Mouse (Mus musculus) midbrain, postnatal 0 days (tissue): ENCODE measurements around the gene D330045A20Rik. TPM values are rescaled to one million over a fixed set of nuclear protein-coding genes. Genes with fewer than 3 reads are reported as not detected.
A peak's percentile ranks its signal among the peaks of the same experiment; 100 is the strongest.

Experiments used
- ATAC-seq: fragments of 200-750 bp; cut with Nextera tagmentation; 2 replicates; pipeline ENCODE4 v1.8.0; 2017; ENCODE audit warnings: moderate number of reproducible peaks, mild to moderate bottlenecking, moderate TSS enrichment, moderate library complexity; ENCODE audit not compliant: low FRiP score
- DNase-seq: peaks from one replicate; pipeline ENCODE4 v3.0.0-alpha.2; 2015; ENCODE audit warnings: low spot score
- H3K27ac ChIP-seq: fragments of 300-500 bp; sonication (generic); 2 replicates; pipeline ENCODE4 v1.5.1; 2014; ENCODE audit warnings: low read depth, mild to moderate bottlenecking, low read length, mixed read lengths
- H3K27me3 ChIP-seq: fragments of 300-500 bp; sonication (generic); 2 replicates; pipeline ENCODE4 v1.6.1; 2014; ENCODE audit warnings: low read length, control low read depth, mixed read lengths; ENCODE audit not compliant: insufficient read depth
- H3K36me3 ChIP-seq: fragments of 300-500 bp; sonication (generic); 2 replicates; pipeline ENCODE4 v1.6.1; 2014; ENCODE audit warnings: low read length, control low read depth, mixed read lengths; ENCODE audit not compliant: insufficient read depth
- H3K4me1 ChIP-seq: fragments of 300-500 bp; sonication (generic); 2 replicates; pipeline ENCODE4 v1.6.1; 2014; ENCODE audit warnings: mild to moderate bottlenecking, control low read depth, antibody characterized with exemption, low read length, mixed read lengths; ENCODE audit not compliant: insufficient read depth
- H3K4me2 ChIP-seq: fragments of 300-500 bp; sonication (generic); 2 replicates; pipeline ENCODE4 v1.6.1; 2014; ENCODE audit warnings: low read depth, mild to moderate bottlenecking, low read length, mixed read lengths; ENCODE audit not compliant: poor library complexity, severe bottlenecking
- H3K4me3 ChIP-seq: fragments of 300-500 bp; sonication (generic); 2 replicates; pipeline ENCODE4 v1.5.1; 2014; ENCODE audit warnings: low read depth, mild to moderate bottlenecking, low read length, moderate library complexity
- H3K9ac ChIP-seq: fragments of 300-500 bp; sonication (generic); replicated peaks from 2 replicates; pipeline ENCODE4 v1.6.1; 2014; ENCODE audit warnings: mild to moderate bottlenecking, low read length, moderate library complexity, mixed read lengths; ENCODE audit not compliant: poor library complexity, severe bottlenecking
- H3K9me3 ChIP-seq: fragments of 300-500 bp; sonication (generic); 2 replicates; pipeline ENCODE4 v1.6.1; 2016; ENCODE audit warnings: low read length, control low read depth
- CTCF ChIP-seq: IDR thresholded peaks from 2 replicates; pipeline ENCODE4 v1.5.1; 2016; ENCODE audit warnings: antibody characterized with exemption, mild to moderate bottlenecking
- WGBS: fragments of 180-500 bp; shearing (Covaris S2); extraction: QIAGEN DNeasy Blood & Tissue Kit; methylation state at CpG from one replicate; pipeline ENCODE4 v1.1.7; 2014; 5-methylcytosine and 5-hydroxymethylcytosine counted together
- polyA plus RNA-seq: library from polyadenylated mRNA; unstranded; fragments of >200 nt; fragmentation: Nextera tagmentation; extraction: Ambion mirVana; gene quantifications from 2 replicates; pipeline ENCODE4 v1.2.1, GENCODE M21; 2015
- total RNA-seq: library from RNA; depleted of rRNA; stranded (reverse); fragments of >200 nt; gene quantifications from 2 replicates; pipeline ENCODE4 v1.2.3, GENCODE M21; 2014

D330045A20Rik gene
- total and polyA plus RNA-seq, 2 experiments from 2014 or later, result 0.60 to 1.7 TPM

DNA sequence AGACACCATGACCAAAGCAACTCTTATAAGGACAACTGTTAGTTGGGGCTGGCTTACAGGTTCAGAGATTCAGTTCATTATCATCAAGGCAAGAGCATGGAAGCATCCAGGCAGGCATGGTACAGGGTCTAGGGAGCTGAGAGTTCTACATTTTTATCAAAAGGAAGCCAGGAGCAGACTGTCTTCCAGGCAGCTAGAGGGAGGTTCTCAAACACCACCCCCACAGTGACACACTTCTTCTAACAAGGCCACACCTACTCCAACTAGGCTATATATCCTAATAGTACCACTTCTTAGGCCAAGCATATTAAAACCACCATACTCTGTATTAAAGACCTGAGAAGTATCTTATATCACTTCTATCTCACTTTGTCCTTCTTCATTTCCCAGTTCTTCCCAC, 49.5 kb downstream of the D330045A20Rik start:
- Histone ChIP-seq H3K36me3 (no peaks in the 10 kb centered on the region), H3K4me3 (no peak overlapping the region), H3K4me2 (no peak overlapping the region), H3K9ac (no peak overlapping the region), H3K4me1 (no peaks in the 10 kb centered on the region), H3K27ac (no peak overlapping the region), H3K9me3 (no peaks in the 10 kb centered on the region), H3K27me3 (no peaks in the 10 kb centered on the region)
- ATAC-seq, result no peak
- no peak for TF ChIP-seq CTCF
- no peak for DNase-seq

DNA sequence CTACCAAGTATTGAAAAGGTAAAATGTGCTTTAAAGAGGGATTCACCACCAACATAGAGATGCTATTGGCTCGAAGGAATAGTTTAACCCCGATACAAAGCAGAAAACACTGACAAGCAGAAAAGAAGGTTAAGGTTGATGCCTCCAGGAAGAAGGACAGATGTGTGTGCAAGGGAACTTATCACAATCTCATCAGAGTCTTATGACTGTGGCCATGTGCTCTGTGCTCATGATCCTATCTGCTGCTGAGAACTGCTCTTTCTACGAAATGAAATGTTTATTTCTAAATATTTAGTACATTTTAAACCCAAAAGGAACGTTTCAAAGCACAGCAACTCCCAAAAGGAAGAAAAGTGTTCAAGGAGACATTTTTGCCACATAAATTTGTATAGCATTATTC, 52.1 kb downstream of the D330045A20Rik start:
- no peak for TF ChIP-seq CTCF
- DNase-seq (no peak), ATAC-seq (no peak)
- Histone ChIP-seq H3K27me3 (no peaks in the 10 kb centered on the region), H3K4me1 (no peaks in the 10 kb centered on the region), H3K36me3 (no peaks in the 10 kb centered on the region), H3K4me2 (no peak overlapping the region), H3K4me3 (no peak overlapping the region), H3K9me3 (no peaks in the 10 kb centered on the region), H3K27ac (no peak overlapping the region), H3K9ac (no peak overlapping the region)
- 73% methylated on average over 4 of the region's 4 CpGs for WGBS

DNA sequence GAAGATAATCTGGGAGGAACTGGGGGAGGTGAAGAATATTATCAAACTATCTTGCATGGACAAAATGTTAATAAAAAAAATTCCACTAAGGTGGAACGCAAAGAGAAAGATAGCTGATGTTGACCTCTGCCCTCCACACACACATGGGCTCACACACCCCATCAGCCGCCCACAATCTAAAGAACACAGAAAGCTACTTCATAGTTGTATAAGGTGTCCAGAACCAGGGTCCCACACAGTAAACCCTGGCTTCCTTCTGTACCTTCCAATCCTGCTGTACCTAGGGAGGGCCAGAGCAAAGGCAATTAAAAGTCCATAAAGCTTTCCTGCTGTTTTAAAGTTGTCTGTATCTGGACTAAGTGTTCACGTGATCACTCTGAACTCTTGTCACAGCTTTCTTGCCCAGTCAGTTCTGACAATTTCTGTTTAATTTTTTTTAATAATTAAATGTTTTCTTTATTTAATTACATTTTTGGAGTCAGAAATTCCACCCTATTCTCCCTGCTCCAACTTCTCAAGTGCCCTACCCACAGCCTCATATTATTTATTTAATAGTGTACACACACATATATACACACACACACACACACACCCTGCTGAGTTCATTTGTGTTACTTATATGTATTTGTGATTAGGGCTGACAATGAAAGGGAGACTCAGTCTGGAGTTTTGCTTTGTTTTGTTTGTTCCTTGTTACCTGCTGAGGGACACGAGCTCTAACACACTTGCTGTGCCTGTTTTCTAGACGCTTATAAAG, 57.7 kb downstream of the D330045A20Rik start:
- Histone ChIP-seq H3K9me3 (no peaks in the 10 kb centered on the region), H3K36me3 (no peaks in the 10 kb centered on the region), H3K9ac (no peak overlapping the region), H3K4me1 (no peaks in the 10 kb centered on the region), H3K27me3 (no peaks in the 10 kb centered on the region), H3K4me2 (no peak overlapping the region), H3K27ac (no peak overlapping the region), H3K4me3 (no peak overlapping the region)
- TF ChIP-seq CTCF, result no peak
- DNase-seq (no peak), ATAC-seq (no peak)
- WGBS, result 83% methylated on average over 5 of the region's 5 CpGs

DNA sequence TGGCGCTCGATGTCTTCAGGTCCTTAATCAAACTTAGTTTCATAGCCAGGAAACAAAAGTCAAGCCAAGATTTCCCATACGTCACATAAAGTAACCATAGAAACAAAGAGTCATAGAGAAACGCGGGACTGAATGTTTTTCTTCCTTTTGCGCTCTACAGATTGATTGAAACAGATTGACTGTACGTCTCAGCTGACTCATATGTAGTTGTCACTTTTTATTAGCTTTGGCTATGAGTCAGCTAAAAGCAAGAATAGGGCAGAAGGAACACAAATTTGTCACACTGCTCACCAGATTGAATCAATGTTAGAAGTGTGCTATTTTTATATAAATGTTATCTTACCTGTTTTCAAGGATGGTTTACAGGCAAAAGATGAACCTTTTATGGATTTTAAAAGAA, 63.6 kb downstream of the D330045A20Rik start:
- Histone ChIP-seq H3K27me3 (no peaks in the 10 kb centered on the region), H3K4me3 (no peak overlapping the region), H3K4me1 (no peaks in the 10 kb centered on the region), H3K9ac (no peak overlapping the region), H3K36me3 (no peaks in the 10 kb centered on the region), H3K4me2 (no peak overlapping the region), H3K9me3 (no peaks in the 10 kb centered on the region), H3K27ac (no peak overlapping the region)
- WGBS, result 72% methylated on average over 7 of the region's 7 CpGs
- no peak for TF ChIP-seq CTCF
- DNase-seq (peak; percentile 1), ATAC-seq (no peak)

DNA sequence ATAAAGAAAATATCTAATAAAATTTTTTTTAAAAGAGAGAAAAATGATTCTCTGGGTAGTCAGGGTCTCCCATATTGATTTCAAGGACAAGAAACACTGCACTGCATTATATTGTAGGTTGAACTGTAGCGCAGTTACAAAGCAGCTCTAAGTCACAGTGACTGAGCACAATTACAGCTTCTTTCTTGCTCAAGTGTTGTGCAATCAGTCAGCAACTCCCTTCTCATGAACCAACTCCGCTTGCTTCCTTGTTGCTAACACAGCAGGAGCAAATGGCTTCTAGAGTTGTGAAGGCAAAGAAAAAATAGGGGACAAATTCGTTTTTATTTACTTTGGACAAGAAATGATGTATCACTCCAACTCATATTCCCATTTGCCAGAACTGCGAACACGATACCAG, 70.3 kb downstream of the D330045A20Rik start:
- Histone ChIP-seq H3K27me3 (no peaks in the 10 kb centered on the region), H3K4me3 (no peak overlapping the region), H3K4me1 (no peaks in the 10 kb centered on the region), H3K36me3 (no peaks in the 10 kb centered on the region), H3K27ac (no peak overlapping the region), H3K9me3 (no peaks in the 10 kb centered on the region), H3K4me2 (no peak overlapping the region), H3K9ac (no peak overlapping the region)
- ATAC-seq (no peak), DNase-seq (no peak)
- WGBS, result 86% methylated on average over 5 of the region's 5 CpGs
- no peak for TF ChIP-seq CTCF

DNA sequence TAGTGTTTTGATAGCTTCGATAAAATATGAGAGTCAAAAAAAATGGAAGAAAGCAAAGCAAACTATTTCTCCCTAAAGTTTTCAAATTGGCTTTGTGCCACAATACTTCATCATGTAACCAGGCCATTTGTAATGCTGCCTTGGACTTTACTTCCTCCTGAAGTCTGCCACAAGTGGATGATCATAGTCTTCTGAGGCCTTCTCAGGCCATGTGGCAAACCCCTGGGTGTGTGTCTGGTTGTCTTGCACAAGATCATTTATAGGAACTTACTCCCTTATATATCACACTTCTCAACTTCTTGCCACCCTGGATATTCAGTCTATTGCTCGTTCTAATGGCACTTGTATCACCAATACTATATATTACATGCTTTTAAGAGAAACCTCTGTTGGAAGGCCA, 71.9 kb downstream of the D330045A20Rik start:
- H3K9me3 ChIP-seq, result no peaks in the 10 kb centered on the region
- no peak overlapping the region for H3K4me2 ChIP-seq
- TF ChIP-seq CTCF, result no peak
- 76% methylated on average over 2 of the region's 2 CpGs for WGBS
- H3K4me3 ChIP-seq, result no peak overlapping the region
- no peak overlapping the region for H3K9ac ChIP-seq
- DNase-seq, result no peak
- H3K4me1 ChIP-seq, result no peaks in the 10 kb centered on the region
- ATAC-seq, result no peak
- no peaks in the 10 kb centered on the region for H3K27me3 ChIP-seq
- no peak overlapping the region for H3K27ac ChIP-seq
- no peaks in the 10 kb centered on the region for H3K36me3 ChIP-seq
